Mouse (Mus musculus): ENCODE measurements around the gene Eci3.
"Not testable (repeated sequence)": the region's sequence is repeated elsewhere in the genome, so short reads cannot be mapped to it uniquely, and the experiment has no call there.

Eci3 gene

GRCm38 (mm10) chr13:34963511-34964397 is at the start of gene Eci3:
Gene Eci3, minus strand, starts transcription at chr13:34963810.
- no peak for DNase-seq

GRCm38 (mm10) chr13:34995925-34996324 is 32.3 kb upstream of the Eci3 start:
- DNase-seq = no peak

- peak; percentile 88 to 90 for DNase-seq
Measured at GRCm38 (mm10) chr13:34993983-34994811, 30.6 kb upstream of the Eci3 start.

GRCm38 (mm10) chr13:34993595-34993982 is 30.0 kb upstream of the Eci3 start:
- DNase-seq = no peak

- DNase-seq = no peak
Measured at GRCm38 (mm10) chr13:34993085-34993484, 29.5 kb upstream of the Eci3 start.

DNA sequence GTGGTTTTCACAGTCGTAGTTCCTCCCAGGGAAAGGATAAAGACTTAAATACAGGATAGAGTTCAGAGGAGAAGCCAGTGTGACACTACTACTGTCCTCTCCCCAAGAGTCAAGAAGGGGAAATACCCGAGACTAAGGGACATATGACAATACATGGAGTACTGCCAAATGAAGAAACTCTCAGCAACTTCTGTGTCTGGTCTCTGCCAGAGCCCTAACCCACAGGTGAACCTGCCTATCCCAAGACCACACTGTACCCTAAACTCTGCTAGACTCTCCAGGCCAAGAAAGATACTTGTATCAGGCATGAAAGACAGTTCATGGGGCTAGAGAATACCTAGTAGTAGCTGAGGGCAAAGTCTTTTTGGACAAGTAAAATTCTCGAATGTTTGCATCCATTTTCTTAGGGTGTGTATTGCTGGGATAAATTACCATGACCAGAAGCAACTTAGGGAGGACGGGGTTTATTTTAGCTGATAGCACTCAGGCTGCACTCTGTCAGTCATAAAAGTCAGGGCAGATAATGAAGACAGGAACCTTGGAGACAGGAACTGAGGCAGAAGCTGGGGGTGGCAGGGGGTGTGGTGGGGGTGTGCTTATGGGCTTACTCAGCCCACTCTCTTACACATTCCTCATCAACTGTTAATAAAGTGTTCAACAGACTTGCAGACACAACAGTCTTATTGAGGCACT is 28.1 kb upstream of the Eci3 start:
- DNase-seq = no peak

- not testable (repeated sequence) for DNase-seq
Measured at GRCm38 (mm10) chr13:34983479-34983878, 19.9 kb upstream of the Eci3 start.

DNA sequence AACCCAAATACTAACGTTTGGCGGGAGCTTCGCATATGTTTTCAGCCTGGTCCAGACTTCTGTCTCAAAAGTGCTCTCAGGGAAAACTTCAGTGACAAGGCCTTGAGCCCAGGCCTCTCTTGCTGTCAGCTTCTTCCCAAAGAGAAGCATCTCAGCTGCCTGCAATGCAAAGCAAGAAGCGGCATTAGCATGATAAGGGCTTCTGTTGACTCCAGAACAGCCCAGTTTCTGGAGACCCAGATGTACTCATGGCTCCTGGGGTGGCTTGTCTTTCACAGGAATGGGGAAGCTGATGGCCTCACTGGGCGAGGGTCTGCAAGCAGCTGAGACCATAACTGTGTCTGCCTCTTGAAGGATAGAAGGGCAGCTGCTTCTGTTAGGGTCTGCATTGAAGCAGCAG is 15.0 kb upstream of the Eci3 start:
- DNase-seq = not testable (repeated sequence)

- DNase-seq = no peak
Measured at GRCm38 (mm10) chr13:34977410-34977809, 13.8 kb upstream of the Eci3 start.

GRCm38 (mm10) chr13:34976116-34976515 is 12.5 kb upstream of the Eci3 start:
- DNase-seq = no peak

GRCm38 (mm10) chr13:34973770-34974169 is 10.2 kb upstream of the Eci3 start:
- DNase-seq = no peak

- DNase-seq = no peak
Measured at GRCm38 (mm10) chr13:34973149-34973548, 9.5 kb upstream of the Eci3 start.

DNA sequence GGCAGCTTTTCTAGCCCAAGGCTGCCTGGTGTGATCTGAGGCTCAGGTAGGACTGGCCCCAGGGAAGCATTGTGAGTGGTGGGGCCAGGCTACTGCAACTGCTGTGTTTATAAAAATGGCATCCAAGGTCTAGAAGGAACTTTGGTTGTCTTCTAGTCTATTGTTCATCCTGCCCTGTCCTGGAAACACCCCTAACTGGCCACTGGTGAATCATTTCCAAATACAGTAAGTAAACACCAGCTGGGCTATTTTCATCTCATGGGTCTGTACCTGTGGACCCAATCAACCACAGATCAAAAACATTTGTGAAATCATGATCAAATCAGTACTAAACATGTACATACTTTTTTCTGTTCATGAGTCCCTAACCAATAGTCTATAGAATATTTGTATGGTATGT is 8.8 kb upstream of the Eci3 start:
- DNase-seq = not testable (repeated sequence)

DNA sequence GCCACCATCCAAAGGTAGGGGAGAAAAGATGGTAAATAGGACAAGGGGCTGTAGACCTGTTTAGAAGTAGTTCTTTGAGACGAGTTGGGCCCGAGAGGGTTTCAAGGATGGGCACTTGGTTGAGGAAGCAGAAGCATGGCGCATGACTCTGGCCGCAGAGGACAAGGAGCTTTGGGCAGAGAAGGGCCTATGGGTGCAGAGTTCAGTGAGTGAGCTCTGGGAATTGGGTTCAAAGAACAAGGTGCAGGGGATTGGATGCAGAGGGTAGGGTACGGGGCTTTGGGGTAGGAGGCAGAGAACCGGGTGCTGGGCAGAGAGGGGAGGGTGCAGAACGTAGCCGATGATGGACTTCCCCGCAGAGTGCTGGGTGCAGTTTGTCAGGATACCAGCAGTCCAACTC is 2.0 kb upstream of the Eci3 start:
- DNase-seq = not testable (repeated sequence)

GRCm38 (mm10) chr13:34964866-34965265 is 1.3 kb upstream of the Eci3 start:
- DNase-seq = no peak

GRCm38 (mm10) chr13:34964419-34964818 is 809 bp upstream of the Eci3 start:
- no peak for DNase-seq

DNA sequence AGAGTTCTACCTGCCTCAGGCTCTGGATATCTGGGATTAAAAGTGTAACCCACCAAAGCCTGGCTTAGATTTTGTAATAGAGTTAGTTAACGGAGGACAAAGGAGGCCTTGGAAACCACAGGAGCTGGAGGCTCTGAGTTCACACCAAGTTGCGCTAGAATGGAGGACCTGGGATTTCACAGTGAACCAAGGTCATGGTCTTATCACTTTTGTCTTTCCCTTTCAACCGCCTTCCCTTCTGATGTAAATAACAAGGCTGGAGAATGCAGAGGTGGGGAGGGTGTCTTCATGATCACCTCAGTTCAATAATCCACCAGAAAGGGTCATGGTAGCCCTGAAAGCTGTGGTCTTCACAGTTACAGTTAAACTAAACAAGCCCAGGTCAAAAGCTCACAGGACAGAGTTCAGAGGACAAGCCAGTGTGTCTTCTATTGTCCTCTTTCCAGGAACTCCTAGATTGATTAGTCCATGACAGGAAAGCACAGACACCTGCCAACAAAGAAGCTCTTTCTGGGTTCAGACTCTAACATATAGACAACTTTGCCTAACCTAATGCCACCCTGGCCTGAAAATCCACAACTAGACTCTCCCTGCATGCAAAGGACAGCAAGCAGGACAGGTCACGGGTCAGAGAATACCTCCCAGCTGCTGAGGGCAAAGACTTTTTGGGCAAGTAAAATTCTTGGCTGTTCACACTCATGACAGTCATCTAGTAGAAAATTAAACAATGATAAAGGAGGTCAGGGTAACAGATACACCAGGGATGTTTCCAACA is 2.4 kb downstream of the Eci3 start:
- no peak for DNase-seq

- DNase-seq = not testable (repeated sequence)
Measured at GRCm38 (mm10) chr13:34958158-34958557, 5.5 kb downstream of the Eci3 start.

DNA sequence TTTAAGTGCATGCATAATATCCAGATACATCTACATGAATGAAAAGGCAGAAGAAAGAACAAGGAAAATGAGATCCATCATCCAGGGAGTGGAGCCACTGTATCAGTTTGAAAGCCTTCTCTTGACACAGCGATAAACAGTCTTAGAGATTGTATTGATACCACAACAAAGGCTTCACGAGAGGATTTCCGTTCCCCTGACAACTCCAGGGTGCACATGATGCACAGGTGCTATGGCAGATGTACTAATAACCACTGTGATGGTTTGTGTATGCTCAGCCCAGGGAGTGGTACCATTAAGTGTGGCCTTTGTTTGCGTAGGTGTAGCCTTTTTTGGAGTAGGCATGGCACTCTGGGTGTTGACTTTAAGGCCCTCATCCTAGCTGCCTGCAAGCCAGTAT is 6.7 kb downstream of the Eci3 start:
- peak; percentile 34 to 58 for DNase-seq

GRCm38 (mm10) chr13:34951437-34951836 is 12.2 kb downstream of the Eci3 start:
- not testable (repeated sequence) for DNase-seq

DNA sequence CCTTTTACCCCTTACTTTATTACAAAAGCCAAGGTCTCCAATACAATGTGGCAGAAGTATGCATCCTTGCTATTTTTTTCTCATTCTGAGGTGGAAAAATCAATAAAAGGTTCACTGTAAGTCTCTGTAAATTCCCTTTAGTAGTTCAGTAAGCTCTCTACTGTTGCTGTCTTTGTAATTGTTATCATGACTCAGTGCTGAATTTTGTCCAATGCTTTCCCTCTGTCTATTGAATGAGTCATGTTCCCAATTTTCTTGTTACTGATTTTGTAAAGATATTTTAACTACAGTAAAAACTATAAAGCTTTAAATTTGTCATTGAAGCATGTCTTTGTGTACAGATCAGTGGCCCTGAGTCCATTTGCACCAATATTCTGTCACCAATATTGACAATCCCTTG is 21.2 kb downstream of the Eci3 start:
- no peak for DNase-seq

DNA sequence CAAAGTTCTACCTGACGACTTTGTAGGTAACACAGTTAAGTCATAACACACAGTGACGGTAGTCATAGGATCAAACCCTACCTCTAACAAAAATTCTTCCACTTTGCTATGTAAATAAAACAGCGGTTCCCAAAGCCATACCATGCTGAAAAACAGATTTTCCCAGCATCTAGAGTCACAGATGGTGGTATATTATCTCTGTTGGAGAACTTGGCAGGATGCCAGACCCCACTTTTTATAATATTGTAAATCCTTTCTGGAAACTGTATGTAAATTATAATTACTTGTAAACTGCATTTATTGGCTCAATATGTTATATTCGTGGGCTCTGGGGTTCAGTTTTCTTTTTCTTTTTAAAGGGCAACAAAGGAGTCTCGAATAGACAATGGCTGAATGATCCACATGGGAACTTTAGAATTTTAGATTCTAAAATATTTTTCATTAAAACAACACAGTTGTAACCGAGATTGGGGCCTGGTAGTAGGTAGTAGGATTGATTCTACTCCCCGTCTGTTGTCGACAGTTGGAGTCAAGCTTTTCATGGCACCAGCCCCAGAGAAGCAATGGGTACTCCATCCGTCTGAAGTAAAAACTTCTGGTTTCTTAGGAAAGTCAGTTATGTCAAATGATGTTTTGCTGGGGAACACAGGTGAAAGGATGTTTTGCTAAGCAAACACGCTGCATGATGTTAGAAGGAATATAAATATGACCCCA is 28.5 kb downstream of the Eci3 start:
- no peak for DNase-seq
